In the genomic region with DNA sequence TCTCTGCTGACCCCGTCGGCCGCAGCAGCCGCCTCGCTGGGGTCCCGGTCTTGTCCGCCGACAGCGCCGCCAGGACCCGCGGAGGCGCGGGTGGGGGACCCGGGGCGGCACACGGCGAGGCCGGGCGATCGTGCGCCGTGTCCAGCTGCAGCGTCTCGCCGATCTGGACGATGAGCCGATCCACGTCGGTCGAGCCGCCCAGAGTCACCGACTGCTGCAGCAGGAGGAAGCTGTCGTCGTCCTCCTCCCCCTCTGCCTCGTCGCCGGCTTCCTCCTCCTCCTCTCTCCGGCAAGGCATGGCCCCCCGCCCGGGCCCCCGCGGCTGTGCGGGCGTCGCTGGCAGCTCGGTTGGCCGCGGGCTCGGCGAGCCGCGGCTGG, we compare ENCODE assay signal across 8 mouse cellular contexts. TPM values are rescaled to one million over a fixed set of nuclear protein-coding genes. Genes with fewer than 3 reads are reported as not detected.
DNase-seq lines count a peak whose midpoint lies in the region; ATAC-seq and TF ChIP-seq lines count a peak whose summit lies in the region.
"Not testable (repeated sequence)": the region's sequence is repeated elsewhere in the genome, so short reads cannot be mapped to it uniquely, and the experiment has no call there.

No protein-coding gene starts in this region.

- not testable (repeated sequence) for TF ChIP-seq POLR2A in bone marrow, adult 2 months (IDR thresholded peaks at IDR 0.05; ENCODE audit: borderline replicate concordance, control insufficient read depth, low read depth, low read length); small intestine, adult 2 months (IDR thresholded peaks at IDR 0.05; ENCODE audit: low read depth, low read length)

- H3K9me3 ChIP-seq in erythroblast, embryonic 14.5 days (ENCODE audit: control insufficient read depth, low read length); heart, embryonic 12.5 days (replicated peaks); intestine, postnatal 0 days (ENCODE audit: control insufficient read depth); liver, embryonic 11.5 days (ENCODE audit: control insufficient read depth, low read length); midbrain, embryonic 12.5 days: not testable (repeated sequence)

- not testable (repeated sequence) for H3K27me3 ChIP-seq in erythroblast, embryonic 14.5 days (ENCODE audit: control insufficient read depth); heart, embryonic 12.5 days (replicated peaks); intestine, postnatal 0 days (replicated peaks; ENCODE audit: control insufficient read depth, insufficient read depth, low read length); liver, embryonic 11.5 days (replicated peaks; ENCODE audit: control insufficient read depth, insufficient read depth, low read length); midbrain, embryonic 12.5 days; small intestine, adult 2 months (ENCODE audit: control insufficient read depth, insufficient read depth, low read length)

- ATAC-seq in heart, embryonic 12.5 days (ENCODE audit: insufficient number of reproducible peaks, low FRiP score), result peak; percentile 54
- peak; percentile 58 for ATAC-seq in intestine, postnatal 0 days
- ATAC-seq in liver, embryonic 11.5 days (replicated peaks; ENCODE audit: low FRiP score), result peak; percentile 44
- peak; percentile 45 for ATAC-seq in midbrain, embryonic 12.5 days (ENCODE audit: low FRiP score, low read depth)

- 1% methylated on average over 46 of the region's 53 CpGs for WGBS in bone marrow, adult 2 months
- WGBS in heart, embryonic 12.5 days, result under 1% methylated on average over 51 of the region's 53 CpGs
- under 1% methylated on average over 48 of the region's 53 CpGs for WGBS in intestine, postnatal 0 days
- under 1% methylated on average over 53 of the region's 53 CpGs for WGBS in liver, embryonic 11.5 days
- WGBS in midbrain, embryonic 12.5 days, result under 1% methylated on average over 51 of the region's 53 CpGs
- under 1% methylated on average over 53 of the region's 53 CpGs for WGBS in small intestine, adult 2 months

- H3K4me1 ChIP-seq in bone marrow, adult 2 months (ENCODE audit: control insufficient read depth, insufficient read depth, low read length); heart, embryonic 12.5 days (replicated peaks); intestine, postnatal 0 days (replicated peaks; ENCODE audit: control insufficient read depth, insufficient read depth, low read length); small intestine, adult 2 months (ENCODE audit: control insufficient read depth, insufficient read depth, insufficient read length, low read length): not testable (repeated sequence)
- H3K4me1 ChIP-seq in erythroblast, embryonic 14.5 days (ENCODE audit: control insufficient read depth), result peaks cover 71% of the 10 kb centered on the region
- peaks cover 11% of the 10 kb centered on the region for H3K4me1 ChIP-seq in liver, embryonic 11.5 days (replicated peaks; ENCODE audit: control insufficient read depth, insufficient read depth, low read length)
- H3K4me1 ChIP-seq in midbrain, embryonic 12.5 days, result peaks cover 35% of the 10 kb centered on the region

- TF ChIP-seq CTCF in bone marrow, adult 2 months (IDR thresholded peaks at IDR 0.05; ENCODE audit: control insufficient read depth, insufficient read depth, low read length); intestine, postnatal 0 days (IDR thresholded peaks at IDR 0.05; ENCODE audit: low read depth); small intestine, adult 2 months (IDR thresholded peaks at IDR 0.05; ENCODE audit: extremely low read depth, insufficient read length, insufficient replicate concordance, low read depth, low read length): not testable (repeated sequence)

- peak; percentile 73 for DNase-seq in A20 (ENCODE audit: low read depth, low spot score)
- peak; percentile 80 for DNase-seq in liver, embryonic 11.5 days (ENCODE audit: low spot score)

- peak overlapping the region; percentile 81 for H3K4me3 ChIP-seq in bone marrow, adult 2 months (replicated peaks; ENCODE audit: control insufficient read depth, low read depth, low read length)
- H3K4me3 ChIP-seq in erythroblast, embryonic 14.5 days (replicated peaks), result peak overlapping the region; percentile 95
- peak overlapping the region; percentile 65 for H3K4me3 ChIP-seq in heart, embryonic 12.5 days
- H3K4me3 ChIP-seq in intestine, postnatal 0 days (ENCODE audit: low read depth, low read length), result peak overlapping the region; percentile 74
- peak overlapping the region; percentile 93 for H3K4me3 ChIP-seq in liver, embryonic 11.5 days (ENCODE audit: low read depth, low read length)
- peak overlapping the region; percentile 90 for H3K4me3 ChIP-seq in midbrain, embryonic 12.5 days
- peak overlapping the region; percentile 97 for H3K4me3 ChIP-seq in small intestine, adult 2 months (ENCODE audit: low read depth, low read length)

- peak overlapping the region; percentile 68 for H3K9ac ChIP-seq in heart, embryonic 12.5 days
- H3K9ac ChIP-seq in intestine, postnatal 0 days (ENCODE audit: low read depth, low read length), result peak overlapping the region; percentile 81
- peak overlapping the region; percentile 86 for H3K9ac ChIP-seq in liver, embryonic 11.5 days (ENCODE audit: low read depth, low read length)
- peak overlapping the region; percentile 91 for H3K9ac ChIP-seq in midbrain, embryonic 12.5 days (replicated peaks)

- H3K4me2 ChIP-seq in heart, embryonic 12.5 days, result peak overlapping the region; percentile 83
- H3K4me2 ChIP-seq in intestine, postnatal 0 days (replicated peaks; ENCODE audit: low read depth), result peak overlapping the region; percentile 97
- H3K4me2 ChIP-seq in liver, embryonic 11.5 days, result peak overlapping the region; percentile 98
- peak overlapping the region; percentile 98 for H3K4me2 ChIP-seq in midbrain, embryonic 12.5 days (replicated peaks)

- H3K36me3 ChIP-seq in erythroblast, embryonic 14.5 days (ENCODE audit: control insufficient read depth), result peaks cover 12% of the 10 kb centered on the region
- H3K36me3 ChIP-seq in heart, embryonic 12.5 days; intestine, postnatal 0 days (ENCODE audit: control insufficient read depth, insufficient read depth); liver, embryonic 11.5 days (ENCODE audit: control insufficient read depth, insufficient read depth, low read length); midbrain, embryonic 12.5 days; small intestine, adult 2 months (ENCODE audit: control insufficient read depth, insufficient read depth, low read length): not testable (repeated sequence)

- peak overlapping the region; percentile 98 for H3K27ac ChIP-seq in bone marrow, adult 2 months (ENCODE audit: control insufficient read depth, insufficient read depth, low read depth, low read length, poor library complexity)
- peak overlapping the region; percentile 76 for H3K27ac ChIP-seq in heart, embryonic 12.5 days (ENCODE audit: poor library complexity, severe bottlenecking)
- H3K27ac ChIP-seq in intestine, postnatal 0 days (ENCODE audit: low read depth, low read length), result peak overlapping the region; percentile 87
- peak overlapping the region; percentile 93 for H3K27ac ChIP-seq in liver, embryonic 11.5 days (ENCODE audit: low read depth, low read length)
- peak overlapping the region; percentile 89 for H3K27ac ChIP-seq in midbrain, embryonic 12.5 days (replicated peaks)
- H3K27ac ChIP-seq in small intestine, adult 2 months (ENCODE audit: insufficient read depth, low read depth, low read length), result peak overlapping the region; percentile 99

RNA-seq across cellular contexts. Expression of a gene that starts 0.3 kb away (rescaled TPM):
- polyA plus RNA-seq in bone marrow, adult 2 months (2011; ENCODE audit: insufficient read depth, insufficient read length, low replicate concordance, missing spikeins), result 4.5 and 9.7 TPM in 2 replicates
- 8.4 and 10.4 TPM in 2 replicates for polyA plus RNA-seq in erythroblast, embryonic 14.5 days (2012)
- polyA plus RNA-seq in heart, embryonic 12.5 days (2016; fragmentation: Nextera tagmentation; extraction: Ambion mirVana), result 3.6 TPM in 2 replicates
- 3.8 and 4.5 TPM in 2 replicates for polyA plus RNA-seq in intestine, postnatal 0 days (2015; fragmentation: Nextera tagmentation; extraction: Ambion mirVana)
- 9.8 and 10.9 TPM in 2 replicates for polyA plus RNA-seq in liver, embryonic 11.5 days (2014; fragmentation: Nextera tagmentation; extraction: Ambion mirVana)
- 15.1 and 15.8 TPM in 2 replicates for polyA plus RNA-seq in midbrain, embryonic 12.5 days (2016; fragmentation: Nextera tagmentation; extraction: Ambion mirVana)
- polyA plus RNA-seq in small intestine, adult 2 months (2012; rRNA removed), result 13.7 and 62.2 TPM in 2 replicates

RNA-seq across cellular contexts. Expression of a gene that starts 17.8 kb away (rescaled TPM):
- polyA plus RNA-seq in bone marrow, adult 2 months (2011; ENCODE audit: insufficient read depth, insufficient read length, low replicate concordance, missing spikeins), result 6.4 and 12.0 TPM in 2 replicates
- polyA plus RNA-seq in erythroblast, embryonic 14.5 days (2012), result 2.3 and 2.8 TPM in 2 replicates
- polyA plus RNA-seq in heart, embryonic 12.5 days (2016; fragmentation: Nextera tagmentation; extraction: Ambion mirVana), result 2.5 and 3.2 TPM in 2 replicates
- polyA plus RNA-seq in intestine, postnatal 0 days (2015; fragmentation: Nextera tagmentation; extraction: Ambion mirVana), result 6.4 and 8.3 TPM in 2 replicates
- 19.5 and 19.9 TPM in 2 replicates for polyA plus RNA-seq in liver, embryonic 11.5 days (2014; fragmentation: Nextera tagmentation; extraction: Ambion mirVana)
- polyA plus RNA-seq in midbrain, embryonic 12.5 days (2016; fragmentation: Nextera tagmentation; extraction: Ambion mirVana), result 15.5 and 18.6 TPM in 2 replicates
- polyA plus RNA-seq in small intestine, adult 2 months (2012; rRNA removed), result 8.1 and 29.1 TPM in 2 replicates

RNA-seq across cellular contexts. Expression of a gene that starts 45.8 kb away (rescaled TPM):
- 25.5 and 26.6 TPM in 2 replicates for polyA plus RNA-seq in bone marrow, adult 2 months (2011; ENCODE audit: insufficient read depth, insufficient read length, low replicate concordance, missing spikeins)
- polyA plus RNA-seq in erythroblast, embryonic 14.5 days (2012), result 0.49 and 0.65 TPM in 2 replicates
- polyA plus RNA-seq in heart, embryonic 12.5 days (2016; fragmentation: Nextera tagmentation; extraction: Ambion mirVana), result 17.8 and 19.5 TPM in 2 replicates
- 3.5 TPM in 2 replicates for polyA plus RNA-seq in intestine, postnatal 0 days (2015; fragmentation: Nextera tagmentation; extraction: Ambion mirVana)
- polyA plus RNA-seq in liver, embryonic 11.5 days (2014; fragmentation: Nextera tagmentation; extraction: Ambion mirVana), result 55.6 and 63.4 TPM in 2 replicates
- 27.8 and 29.5 TPM in 2 replicates for polyA plus RNA-seq in midbrain, embryonic 12.5 days (2016; fragmentation: Nextera tagmentation; extraction: Ambion mirVana)
- 0.71 and 2.1 TPM in 2 replicates for polyA plus RNA-seq in small intestine, adult 2 months (2012; rRNA removed)

RNA-seq across cellular contexts. Expression of a gene that starts 48.4 kb away (rescaled TPM):
- 5.8 and 12.5 TPM in 2 replicates for polyA plus RNA-seq in bone marrow, adult 2 months (2011; ENCODE audit: insufficient read depth, insufficient read length, low replicate concordance, missing spikeins)
- 1.1 TPM in 2 replicates for polyA plus RNA-seq in erythroblast, embryonic 14.5 days (2012)
- 16.9 TPM in 2 replicates for polyA plus RNA-seq in heart, embryonic 12.5 days (2016; fragmentation: Nextera tagmentation; extraction: Ambion mirVana)
- polyA plus RNA-seq in intestine, postnatal 0 days (2015; fragmentation: Nextera tagmentation; extraction: Ambion mirVana), result 4.7 and 5.0 TPM in 2 replicates
- polyA plus RNA-seq in liver, embryonic 11.5 days (2014; fragmentation: Nextera tagmentation; extraction: Ambion mirVana), result 29.5 and 34.0 TPM in 2 replicates
- polyA plus RNA-seq in midbrain, embryonic 12.5 days (2016; fragmentation: Nextera tagmentation; extraction: Ambion mirVana), result 22.8 and 22.9 TPM in 2 replicates
- polyA plus RNA-seq in small intestine, adult 2 months (2012; rRNA removed), result 2.4 and 3.0 TPM in 2 replicates

Comparison
In these comparisons a context has a peak if more than half of its experiments do, and no peak if none do; other contexts are left out.
1. Peak in every context shown above with its lines: DNase-seq, ATAC-seq, H3K4me3 ChIP-seq and H3K27ac ChIP-seq.